Mouse (Mus musculus) neural tube, embryonic 12.5 days (tissue): ENCODE data around the gene Rap1gds1. TPM values are rescaled to one million over a fixed set of nuclear protein-coding genes. Genes with fewer than 3 reads are reported as not detected.
A peak's percentile ranks its signal among the peaks of the same experiment; 100 is the strongest.

ENCODE experiments used
- ATAC-seq: fragments of 200-750 bp; cut with Nextera tagmentation; 2 replicates; pipeline ENCODE4 v1.8.0; 2017; ENCODE audit warnings: low read depth, mild to moderate bottlenecking, moderate TSS enrichment, moderate library complexity; ENCODE audit not compliant: low FRiP score
- H3K27ac ChIP-seq: fragments of 300-500 bp; sonication (generic); 2 replicates; pipeline ENCODE4 v1.5.1; 2016
- H3K27me3 ChIP-seq: fragments of 300-500 bp; sonication (generic); replicated peaks from 2 replicates; pipeline ENCODE4 v1.6.1; 2016; ENCODE audit warnings: mild to moderate bottlenecking
- H3K36me3 ChIP-seq: fragments of 300-500 bp; sonication (generic); 2 replicates; pipeline ENCODE4 v1.6.1; 2016; ENCODE audit warnings: mild to moderate bottlenecking
- H3K4me1 ChIP-seq: fragments of 300-500 bp; sonication (generic); 2 replicates; pipeline ENCODE4 v1.6.1; 2016
- H3K4me2 ChIP-seq: fragments of 300-500 bp; sonication (generic); replicated peaks from 2 replicates; pipeline ENCODE4 v1.6.1; 2016; ENCODE audit warnings: mild to moderate bottlenecking
- H3K4me3 ChIP-seq: fragments of 300-500 bp; sonication (generic); 2 replicates; pipeline ENCODE4 v1.5.1; 2016
- H3K9ac ChIP-seq: fragments of 300-500 bp; sonication (generic); 2 replicates; pipeline ENCODE4 v1.6.1; 2016; ENCODE audit warnings: mild to moderate bottlenecking
- H3K9me3 ChIP-seq: fragments of 300-500 bp; sonication (generic); 2 replicates; pipeline ENCODE4 v1.6.1; 2016; ENCODE audit warnings: mild to moderate bottlenecking
- WGBS: fragments of 180-500 bp; shearing (Covaris S2); methylation state at CpG from one replicate; pipeline ENCODE4 v1.1.7; 2016; 5-methylcytosine and 5-hydroxymethylcytosine counted together
- polyA plus RNA-seq: library from polyadenylated mRNA; unstranded; fragments of >200 nt; fragmentation: Nextera tagmentation; extraction: Ambion mirVana; gene quantifications from 2 replicates; pipeline ENCODE4 v1.2.1, GENCODE M21; 2016

Gene Rap1gds1
- polyA plus RNA-seq, 1 experiment from 2014 or later = 93.7 TPM

GRCm38 (mm10) chr3:139083778-139084539 is 9.0 kb upstream of the Rap1gds1 start:
- WGBS = 86% methylated on average over 5 of the region's 5 CpGs
- Histone ChIP-seq H3K36me3 (no peaks in the 10 kb centered on the region), H3K4me1 (no peaks in the 10 kb centered on the region), H3K4me3 (no peak overlapping the region), H3K27me3 (no peaks in the 10 kb centered on the region), H3K4me2 (no peak overlapping the region), H3K9me3 (peaks cover 7% of the 10 kb centered on the region; the same call in 1 of the 2 replicates), H3K9ac (no peak overlapping the region), H3K27ac (no peak overlapping the region)
- no peak for ATAC-seq

- H3K4me2 ChIP-seq = no peak overlapping the region
- no peaks in the 10 kb centered on the region for H3K9me3 ChIP-seq
- H3K27ac ChIP-seq = no peak overlapping the region
- H3K4me3 ChIP-seq = no peak overlapping the region
- 91% methylated on average over 6 of the region's 6 CpGs for WGBS
- H3K27me3 ChIP-seq = no peaks in the 10 kb centered on the region
- H3K4me1 ChIP-seq = no peaks in the 10 kb centered on the region
- no peak for ATAC-seq
- H3K36me3 ChIP-seq = no peaks in the 10 kb centered on the region
- no peak overlapping the region for H3K9ac ChIP-seq
These were observed 4.8 kb upstream of the Rap1gds1 start for GRCm38 (mm10) chr3:139079831-139080230.

GRCm38 (mm10) chr3:139078010-139078409 is 3.0 kb upstream of the Rap1gds1 start:
- ATAC-seq = no peak
- H3K9ac ChIP-seq = no peak overlapping the region
- H3K9me3 ChIP-seq = no peaks in the 10 kb centered on the region
- no peaks in the 10 kb centered on the region for H3K4me1 ChIP-seq
- H3K4me3 ChIP-seq = no peak overlapping the region
- no peak overlapping the region for H3K27ac ChIP-seq
- no peak overlapping the region for H3K4me2 ChIP-seq
- H3K36me3 ChIP-seq = no peaks in the 10 kb centered on the region
- H3K27me3 ChIP-seq = no peaks in the 10 kb centered on the region
- 84% methylated on average over 3 of the region's 3 CpGs for WGBS

GRCm38 (mm10) chr3:139076059-139076455 is 1.1 kb upstream of the Rap1gds1 start:
- Histone ChIP-seq H3K9me3 (no peaks in the 10 kb centered on the region), H3K9ac (peak overlapping the region; percentile 79), H3K36me3 (no peaks in the 10 kb centered on the region), H3K27ac (no peak overlapping the region), H3K27me3 (no peaks in the 10 kb centered on the region), H3K4me1 (no peaks in the 10 kb centered on the region; the same call in 1 of the 2 replicates), H3K4me3 (peak overlapping the region; percentile 87), H3K4me2 (peak overlapping the region; percentile 88)
- ATAC-seq = 0 out of 2 replicates have a peak, but pooled peaks have one; percentile 5
- 12% methylated on average over 7 of the region's 7 CpGs for WGBS

- ATAC-seq = peak; percentile 95
- Histone ChIP-seq H3K9me3 (no peaks in the 10 kb centered on the region), H3K4me1 (no peaks in the 10 kb centered on the region; the same call in 1 of the 2 replicates), H3K4me2 (peak overlapping the region; percentile 88), H3K9ac (peak overlapping the region; percentile 79), H3K36me3 (no peaks in the 10 kb centered on the region), H3K4me3 (peak overlapping the region; percentile 87), H3K27ac (peak overlapping the region; percentile 79), H3K27me3 (no peaks in the 10 kb centered on the region)
- under 1% methylated on average over 72 of the region's 72 CpGs for WGBS
These were observed 495 bp upstream of the Rap1gds1 start for GRCm38 (mm10) chr3:139075333-139076058.

- peak overlapping the region; percentile 96 for H3K27ac ChIP-seq
- H3K9ac ChIP-seq = peak overlapping the region; percentile 94
- 5% methylated on average over 12 of the region's 12 CpGs for WGBS
These were observed 1.1 kb downstream of the Rap1gds1 start for GRCm38 (mm10) chr3:139073801-139074483.

GRCm38 (mm10) chr3:139069539-139069938 is 5.5 kb downstream of the Rap1gds1 start:
- Histone ChIP-seq H3K27ac (no peak overlapping the region), H3K4me2 (no peak overlapping the region), H3K4me3 (no peak overlapping the region), H3K4me1 (peaks cover 11% of the 10 kb centered on the region), H3K9ac (no peak overlapping the region), H3K36me3 (no peaks in the 10 kb centered on the region), H3K9me3 (no peaks in the 10 kb centered on the region), H3K27me3 (no peaks in the 10 kb centered on the region)
- no peak for ATAC-seq
- 37% methylated on average over 4 of the region's 4 CpGs for WGBS

More at GRCm38 (mm10) chr3:139073801-139074483, 1.1 kb downstream of the Rap1gds1 start:
- no peaks in the 10 kb centered on the region for H3K9me3 ChIP-seq
- H3K4me2 ChIP-seq = peak overlapping the region; percentile 66
- no peaks in the 10 kb centered on the region for H3K36me3 ChIP-seq
- H3K4me1 ChIP-seq = peaks cover 7% of the 10 kb centered on the region; the same call in 1 of the 2 replicates
- peak overlapping the region; percentile 87 for H3K4me3 ChIP-seq
- H3K27me3 ChIP-seq = no peaks in the 10 kb centered on the region
- ATAC-seq = no peak

- H3K9me3 ChIP-seq = no peaks in the 10 kb centered on the region
- H3K4me3 ChIP-seq = no peak overlapping the region
- no peak overlapping the region for H3K4me2 ChIP-seq
- peaks cover 5% of the 10 kb centered on the region for H3K36me3 ChIP-seq
- H3K4me1 ChIP-seq = peaks cover 4% of the 10 kb centered on the region; the same call in 1 of the 2 replicates
- WGBS = 98% methylated on average over 9 of the region's 9 CpGs
- no peaks in the 10 kb centered on the region for H3K27me3 ChIP-seq
- no peak for ATAC-seq
- H3K9ac ChIP-seq = no peak overlapping the region
- no peak overlapping the region for H3K27ac ChIP-seq
These were observed 10.9 kb downstream of the Rap1gds1 start for GRCm38 (mm10) chr3:139064076-139064475.

GRCm38 (mm10) chr3:139062088-139062487 is 12.9 kb downstream of the Rap1gds1 start:
- no peaks in the 10 kb centered on the region for H3K4me1 ChIP-seq
- 93% methylated on average over 3 of the region's 3 CpGs for WGBS
- H3K4me3 ChIP-seq = no peak overlapping the region
- no peaks in the 10 kb centered on the region for H3K9me3 ChIP-seq
- no peak overlapping the region for H3K27ac ChIP-seq
- no peak overlapping the region for H3K9ac ChIP-seq
- no peak for ATAC-seq
- H3K27me3 ChIP-seq = no peaks in the 10 kb centered on the region
- H3K4me2 ChIP-seq = no peak overlapping the region
- H3K36me3 ChIP-seq = peaks cover 5% of the 10 kb centered on the region

GRCm38 (mm10) chr3:139048701-139049622 is 26.0 kb downstream of the Rap1gds1 start:
- Histone ChIP-seq H3K4me2 (no peak overlapping the region), H3K36me3 (peaks cover 11% of the 10 kb centered on the region; the same call in 1 of the 2 replicates), H3K9ac (no peak overlapping the region), H3K27ac (no peak overlapping the region), H3K4me3 (no peak overlapping the region), H3K4me1 (no peaks in the 10 kb centered on the region), H3K9me3 (no peaks in the 10 kb centered on the region), H3K27me3 (no peaks in the 10 kb centered on the region)
- ATAC-seq = no peak
- 89% methylated on average over 12 of the region's 12 CpGs for WGBS

GRCm38 (mm10) chr3:139042433-139042854 is 32.6 kb downstream of the Rap1gds1 start:
- no peak for ATAC-seq
- H3K9me3 ChIP-seq = peaks cover 3% of the 10 kb centered on the region; the same call in 1 of the 2 replicates
- no peaks in the 10 kb centered on the region for H3K4me1 ChIP-seq
- H3K36me3 ChIP-seq = peaks cover 7% of the 10 kb centered on the region; the same call in 1 of the 2 replicates
- H3K27ac ChIP-seq = no peak overlapping the region
- no peaks in the 10 kb centered on the region for H3K27me3 ChIP-seq
- H3K9ac ChIP-seq = no peak overlapping the region
- 88% methylated on average over 3 of the region's 3 CpGs for WGBS
- no peak overlapping the region for H3K4me2 ChIP-seq
- no peak overlapping the region for H3K4me3 ChIP-seq
